Mouse (Mus musculus): ENCODE data around the gene Atcay. TPM values are rescaled to one million over a fixed set of nuclear protein-coding genes. Genes with fewer than 3 reads are reported as not detected.
"Not testable (repeated sequence)": the region's sequence is repeated elsewhere in the genome, so short reads cannot be mapped to it uniquely, and the experiment has no call there.

Gene Atcay
- polyA plus RNA-seq, 1 experiment from 2014 or later: 1.1 TPM

DNA sequence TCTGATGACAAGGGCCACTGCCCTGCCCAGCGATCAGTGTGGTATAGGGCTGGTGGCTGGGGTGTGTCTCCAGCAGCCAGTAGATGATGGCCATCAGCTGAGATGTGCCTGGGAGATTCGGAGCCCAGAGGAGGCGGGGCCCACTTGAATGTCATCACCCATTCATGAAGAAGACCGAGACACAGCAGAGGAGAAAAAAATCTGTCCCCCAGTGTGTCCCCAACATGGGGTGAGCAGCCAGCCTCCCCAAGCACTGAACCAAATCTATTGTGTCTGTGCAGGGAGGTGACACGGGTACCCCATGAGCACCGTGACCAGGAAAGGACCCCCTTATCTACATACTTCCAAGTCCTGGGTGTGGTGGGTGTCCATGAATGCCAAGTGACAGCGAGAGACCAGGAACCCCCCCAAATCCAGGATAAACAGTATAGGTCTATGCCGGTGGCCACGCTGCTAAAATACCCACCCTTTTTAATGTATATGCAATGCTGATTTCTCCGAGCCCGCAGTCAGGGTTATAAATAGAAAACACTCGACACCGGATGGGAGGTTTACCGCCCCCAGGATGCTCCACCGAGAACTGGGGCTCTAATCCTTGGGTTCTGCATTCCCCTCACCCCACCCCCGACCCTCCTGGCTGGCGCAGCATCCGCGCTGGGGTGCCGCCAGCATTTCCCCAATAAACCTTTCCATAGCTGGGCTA lies 747 bp downstream of the Atcay start:
- Histone ChIP-seq H3K36me3 (ENCODE audit: control insufficient read depth, insufficient read depth) (no peaks in the 10 kb centered on the region), H3K27me3 (replicated peaks; ENCODE audit: control insufficient read depth, insufficient read depth, low read length) (peaks cover 16% of the 10 kb centered on the region; the same call in 1 of the 2 replicates), H3K4me3 (ENCODE audit: low read depth, low read length) (no peak overlapping the region), H3K9ac (ENCODE audit: low read depth, low read length) (no peak overlapping the region), H3K4me1 (replicated peaks; ENCODE audit: control insufficient read depth, insufficient read depth, low read length) (peaks cover 6% of the 10 kb centered on the region; the same call in 1 of the 2 replicates), H3K4me2 (replicated peaks; ENCODE audit: low read depth) (no peak overlapping the region; the same call in 1 of the 2 replicates), H3K9me3 (ENCODE audit: control insufficient read depth) (no peaks in the 10 kb centered on the region), H3K27ac (ENCODE audit: low read depth, low read length) (no peak overlapping the region)
- WGBS: 17% methylated on average over 20 of the region's 20 CpGs
- TF ChIP-seq CTCF (IDR thresholded peaks at IDR 0.05; ENCODE audit: low read depth): no peak
- no peak for ATAC-seq

DNA sequence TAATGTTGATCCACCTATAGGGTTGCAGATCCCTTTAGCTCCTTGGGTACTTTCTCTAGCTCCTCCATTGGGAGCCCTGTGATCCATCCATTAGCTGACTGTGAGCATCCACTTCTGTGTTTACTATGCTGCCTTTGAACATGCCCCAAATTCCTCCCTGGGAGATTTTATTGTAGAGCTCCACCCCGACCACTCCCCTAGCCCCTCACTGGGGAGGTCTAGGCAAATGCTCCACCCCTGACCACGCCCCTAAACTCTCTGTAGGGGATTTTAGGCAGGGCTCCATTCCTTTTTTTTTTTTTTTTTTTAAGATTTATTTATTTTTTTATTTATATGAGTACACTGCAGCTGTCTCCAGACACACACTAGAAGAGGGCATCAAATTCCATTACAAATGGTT lies 6.9 kb downstream of the Atcay start:
- H3K4me1 ChIP-seq (replicated peaks; ENCODE audit: control insufficient read depth, insufficient read depth, low read length); H3K9me3 ChIP-seq (ENCODE audit: control insufficient read depth); H3K36me3 ChIP-seq (ENCODE audit: control insufficient read depth, insufficient read depth); H3K4me2 ChIP-seq (replicated peaks; ENCODE audit: low read depth); H3K4me3 ChIP-seq (ENCODE audit: low read depth, low read length); ATAC-seq; H3K27me3 ChIP-seq (replicated peaks; ENCODE audit: control insufficient read depth, insufficient read depth, low read length); H3K9ac ChIP-seq (ENCODE audit: low read depth, low read length); H3K27ac ChIP-seq (ENCODE audit: low read depth, low read length): not testable (repeated sequence)
- WGBS: 47% methylated on average over 2 of the region's 2 CpGs

DNA sequence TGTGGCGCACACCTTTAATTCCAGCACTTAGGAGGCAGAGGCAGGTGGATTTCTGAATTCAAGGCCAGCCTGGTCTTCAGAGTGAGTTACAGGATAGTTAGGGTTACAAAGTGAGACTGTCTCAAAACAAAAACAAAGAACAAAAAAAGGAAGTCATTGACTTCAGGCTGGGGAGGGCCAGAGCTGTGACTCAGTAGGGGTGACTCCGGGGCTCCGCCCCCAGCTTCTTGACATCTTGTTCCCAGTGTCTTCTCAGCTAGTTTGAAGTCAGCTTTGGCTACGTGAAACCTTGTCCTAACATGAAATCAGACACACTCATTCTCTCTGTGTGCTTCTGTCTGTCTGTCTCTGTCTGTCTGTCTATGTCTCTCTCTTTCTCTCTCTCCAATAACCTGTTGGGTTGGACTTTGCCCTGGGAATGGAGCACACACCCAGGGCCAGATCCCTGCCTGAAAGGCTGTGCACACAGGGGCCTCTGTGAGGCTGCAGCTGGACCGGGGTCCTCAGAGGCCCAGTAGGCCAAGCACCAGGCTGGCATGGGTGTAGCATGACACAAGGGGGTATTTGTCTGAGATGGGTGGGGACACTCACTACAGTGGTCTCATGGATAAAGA lies 9.1 kb downstream of the Atcay start:
- H3K4me2 ChIP-seq (replicated peaks; ENCODE audit: low read depth): no peak overlapping the region
- ATAC-seq: peak; percentile 76
- H3K9me3 ChIP-seq (ENCODE audit: control insufficient read depth): no peaks in the 10 kb centered on the region
- no peaks in the 10 kb centered on the region for H3K36me3 ChIP-seq (ENCODE audit: control insufficient read depth, insufficient read depth)
- TF ChIP-seq CTCF (IDR thresholded peaks at IDR 0.05; ENCODE audit: low read depth): no peak
- H3K4me1 ChIP-seq (replicated peaks; ENCODE audit: control insufficient read depth, insufficient read depth, low read length): peaks cover 6% of the 10 kb centered on the region; the same call in 1 of the 2 replicates
- H3K27ac ChIP-seq (ENCODE audit: low read depth, low read length): peak overlapping the region; percentile 76
- H3K4me3 ChIP-seq (ENCODE audit: low read depth, low read length): no peak overlapping the region
- no peaks in the 10 kb centered on the region for H3K27me3 ChIP-seq (replicated peaks; ENCODE audit: control insufficient read depth, insufficient read depth, low read length)
- H3K9ac ChIP-seq (ENCODE audit: low read depth, low read length): 0 out of 2 replicates have a peak overlapping the region, but pooled peaks have one; percentile 17
- 61% methylated on average over 5 of the region's 5 CpGs for WGBS

DNA sequence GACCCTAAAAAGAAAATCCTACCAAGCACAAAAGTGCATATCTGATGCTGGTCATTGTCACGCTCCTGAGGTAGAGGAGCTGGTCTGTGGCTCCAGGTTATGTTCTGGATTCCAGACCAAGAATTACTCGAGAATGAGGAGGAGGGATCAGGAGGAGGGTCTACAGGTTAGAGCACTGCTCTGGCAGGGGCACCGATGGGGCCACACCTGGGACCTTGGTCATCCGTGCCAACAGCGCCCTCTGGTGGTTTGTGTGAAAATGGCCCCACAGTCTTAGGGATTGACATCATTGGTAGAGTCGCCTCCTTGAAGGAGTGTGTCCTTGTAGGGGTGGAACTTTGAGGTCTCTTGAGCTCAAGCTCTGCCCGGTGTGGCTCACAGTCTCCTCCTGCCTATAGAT lies 12.7 kb downstream of the Atcay start:
- Histone ChIP-seq H3K36me3 (ENCODE audit: control insufficient read depth, insufficient read depth) (no peaks in the 10 kb centered on the region), H3K4me3 (ENCODE audit: low read depth, low read length) (no peak overlapping the region), H3K9me3 (ENCODE audit: control insufficient read depth) (no peaks in the 10 kb centered on the region), H3K4me1 (replicated peaks; ENCODE audit: control insufficient read depth, insufficient read depth, low read length) (peaks cover 6% of the 10 kb centered on the region; the same call in 1 of the 2 replicates), H3K9ac (ENCODE audit: low read depth, low read length) (no peak overlapping the region), H3K27me3 (replicated peaks; ENCODE audit: control insufficient read depth, insufficient read depth, low read length) (no peaks in the 10 kb centered on the region), H3K27ac (ENCODE audit: low read depth, low read length) (no peak overlapping the region), H3K4me2 (replicated peaks; ENCODE audit: low read depth) (no peak overlapping the region)
- TF ChIP-seq CTCF (IDR thresholded peaks at IDR 0.05; ENCODE audit: low read depth): peak; percentile 95
- peak; percentile 49 for ATAC-seq
- WGBS: 26% methylated on average over 7 of the region's 7 CpGs

DNA sequence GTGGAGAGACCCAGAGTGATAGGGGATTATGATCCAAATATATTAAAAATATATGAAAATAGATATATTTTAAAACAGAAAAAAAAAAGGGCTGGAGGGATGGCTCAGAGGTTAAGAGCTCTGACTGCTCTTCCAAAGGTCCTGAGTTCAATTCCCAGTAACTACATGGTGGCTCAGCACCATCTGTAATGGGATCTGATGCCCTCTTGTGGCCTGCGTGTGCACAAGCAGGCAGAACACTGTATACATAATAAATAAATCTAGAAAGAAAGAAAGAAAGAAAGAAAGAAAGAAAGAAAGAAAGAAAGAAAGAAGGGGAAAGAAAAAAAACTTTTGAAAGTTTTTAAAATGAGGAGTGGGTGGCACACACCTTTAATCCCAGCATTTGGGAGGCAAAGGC lies 13.4 kb downstream of the Atcay start:
- H3K9me3 ChIP-seq (ENCODE audit: control insufficient read depth); H3K36me3 ChIP-seq (ENCODE audit: control insufficient read depth, insufficient read depth); H3K4me3 ChIP-seq (ENCODE audit: low read depth, low read length); H3K4me1 ChIP-seq (replicated peaks; ENCODE audit: control insufficient read depth, insufficient read depth, low read length); H3K27me3 ChIP-seq (replicated peaks; ENCODE audit: control insufficient read depth, insufficient read depth, low read length); H3K4me2 ChIP-seq (replicated peaks; ENCODE audit: low read depth); H3K27ac ChIP-seq (ENCODE audit: low read depth, low read length); H3K9ac ChIP-seq (ENCODE audit: low read depth, low read length); ATAC-seq: not testable (repeated sequence)
- TF ChIP-seq CTCF (IDR thresholded peaks at IDR 0.05; ENCODE audit: low read depth): peak; percentile 71
- WGBS: 17% methylated on average over 1 of the region's 1 CpGs

DNA sequence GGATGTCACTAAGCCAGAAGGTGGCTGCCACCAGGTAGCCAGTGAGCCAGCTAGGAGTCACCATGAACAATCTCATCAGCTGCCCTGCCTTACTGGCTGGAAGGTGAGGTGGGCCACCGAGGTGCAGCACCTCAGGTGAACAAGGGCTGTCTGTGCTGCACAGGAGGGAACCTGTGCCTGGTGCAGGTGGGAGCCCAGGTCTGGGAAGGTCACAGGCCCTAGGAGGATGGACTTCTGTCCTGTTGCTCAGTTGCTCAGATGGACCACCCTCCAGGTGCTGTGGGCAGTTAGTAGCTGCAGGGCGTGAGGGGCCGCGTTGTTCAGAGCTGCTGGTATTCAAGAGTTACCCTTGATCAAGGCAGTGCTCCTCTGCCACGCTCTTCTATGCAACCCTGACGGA lies 13.8 kb downstream of the Atcay start:
- H3K4me2 ChIP-seq (replicated peaks; ENCODE audit: low read depth): no peak overlapping the region
- no peak overlapping the region for H3K9ac ChIP-seq (ENCODE audit: low read depth, low read length)
- no peak for TF ChIP-seq CTCF (IDR thresholded peaks at IDR 0.05; ENCODE audit: low read depth)
- no peaks in the 10 kb centered on the region for H3K36me3 ChIP-seq (ENCODE audit: control insufficient read depth, insufficient read depth)
- H3K4me3 ChIP-seq (ENCODE audit: low read depth, low read length): no peak overlapping the region
- no peak for ATAC-seq
- no peaks in the 10 kb centered on the region for H3K9me3 ChIP-seq (ENCODE audit: control insufficient read depth)
- H3K27ac ChIP-seq (ENCODE audit: low read depth, low read length): no peak overlapping the region
- WGBS: 85% methylated on average over 6 of the region's 6 CpGs
- H3K27me3 ChIP-seq (replicated peaks; ENCODE audit: control insufficient read depth, insufficient read depth, low read length): no peaks in the 10 kb centered on the region
- H3K4me1 ChIP-seq (replicated peaks; ENCODE audit: control insufficient read depth, insufficient read depth, low read length): peaks cover 2% of the 10 kb centered on the region; the same call in 1 of the 2 replicates
